Mouse (Mus musculus): ENCODE data around the gene Mecp2. TPM values are rescaled to one million over a fixed set of nuclear protein-coding genes. Genes with fewer than 3 reads are reported as not detected.
A peak's percentile ranks its signal among the peaks of the same experiment; 100 is the strongest.
"Not testable (repeated sequence)": the region's sequence is repeated elsewhere in the genome, so short reads cannot be mapped to it uniquely, and the experiment has no call there.

Gene Mecp2
- 12.4 and 13.1 TPM in 2 replicates for polyA plus RNA-seq (2014; fragmentation: Nextera tagmentation; extraction: Ambion mirVana)

DNA sequence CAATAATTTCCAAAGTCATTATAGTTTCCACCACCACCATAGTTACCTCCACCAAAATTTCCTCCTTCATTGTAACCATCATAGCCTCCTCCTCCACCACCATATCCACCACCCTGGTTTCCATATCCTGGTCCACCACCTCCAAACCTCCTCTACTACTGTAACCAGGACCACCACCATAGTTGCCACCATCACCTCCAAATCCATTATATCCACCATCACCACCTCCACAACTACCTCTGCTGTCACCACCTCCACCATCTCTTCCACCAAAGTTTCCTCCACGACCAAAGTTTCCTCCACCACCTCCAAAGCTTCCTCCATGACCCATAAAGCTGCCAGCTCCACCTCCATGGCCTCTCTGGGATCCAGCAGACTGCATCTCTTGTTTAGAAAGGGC, at the start of gene Mecp2:
Gene Mecp2, minus strand, starts transcription at position 101 of the 400 bp plus-strand sequence.
- H3K27ac ChIP-seq (replicated peaks; ENCODE audit: low read depth, low read length); H3K9me3 ChIP-seq (replicated peaks; ENCODE audit: control insufficient read depth, low read length); H3K36me3 ChIP-seq (replicated peaks; ENCODE audit: control insufficient read depth, insufficient read depth, low read depth, low read length); H3K4me2 ChIP-seq (ENCODE audit: low read depth, low read length); H3K27me3 ChIP-seq (ENCODE audit: control insufficient read depth, insufficient read depth, low read length); H3K9ac ChIP-seq (replicated peaks; ENCODE audit: low read length); H3K4me3 ChIP-seq (ENCODE audit: low read depth, low read length); H3K4me1 ChIP-seq (ENCODE audit: control insufficient read depth, insufficient read depth, low read length); ATAC-seq (replicated peaks; ENCODE audit: insufficient number of reproducible peaks, low FRiP score, low TSS enrichment, low read depth); DNase-seq (ENCODE audit: low spot score): not testable (repeated sequence)
- WGBS = 39% methylated on average over 1 of the region's 1 CpGs

- H3K27me3 ChIP-seq (ENCODE audit: control insufficient read depth, insufficient read depth, low read length) = no peaks in the 10 kb centered on the region
- no peak for DNase-seq (ENCODE audit: low spot score)
- WGBS = 91% methylated on average over 17 of the region's 17 CpGs
- no peak for ATAC-seq (replicated peaks; ENCODE audit: insufficient number of reproducible peaks, low FRiP score, low TSS enrichment, low read depth)
- H3K27ac ChIP-seq (replicated peaks; ENCODE audit: low read depth, low read length) = no peak within 1 kb of the TSS
- no peak within 1 kb of the TSS for H3K9ac ChIP-seq (replicated peaks; ENCODE audit: low read length)
- H3K4me1 ChIP-seq (ENCODE audit: control insufficient read depth, insufficient read depth, low read length) = no peaks in the 10 kb centered on the region
- no peak within 1 kb of the TSS for H3K4me2 ChIP-seq (ENCODE audit: low read depth, low read length)
- H3K36me3 ChIP-seq (replicated peaks; ENCODE audit: control insufficient read depth, insufficient read depth, low read depth, low read length) = no peaks in the 10 kb centered on the region
- H3K4me3 ChIP-seq (ENCODE audit: low read depth, low read length) = no peak within 1 kb of the TSS
- H3K9me3 ChIP-seq (replicated peaks; ENCODE audit: control insufficient read depth, low read length) = no peaks in the 10 kb centered on the region
Observed at GRCm38 (mm10) chrX:74176959-74177358, 41.8 kb upstream of the Mecp2 start, which contains the start of gene Tktl1. TSS of gene Tktl1 (plus strand) at chrX:74177259.

- ATAC-seq (replicated peaks; ENCODE audit: insufficient number of reproducible peaks, low FRiP score, low TSS enrichment, low read depth) = no peak
- no peak within 1 kb of the TSS for H3K4me2 ChIP-seq (ENCODE audit: low read depth, low read length)
- no peaks in the 10 kb centered on the region for H3K36me3 ChIP-seq (replicated peaks; ENCODE audit: control insufficient read depth, insufficient read depth, low read depth, low read length)
- H3K4me1 ChIP-seq (ENCODE audit: control insufficient read depth, insufficient read depth, low read length) = no peaks in the 10 kb centered on the region
- H3K9ac ChIP-seq (replicated peaks; ENCODE audit: low read length) = no peak within 1 kb of the TSS
- no peaks in the 10 kb centered on the region for H3K27me3 ChIP-seq (ENCODE audit: control insufficient read depth, insufficient read depth, low read length)
- H3K4me3 ChIP-seq (ENCODE audit: low read depth, low read length) = no peak within 1 kb of the TSS
- 100% methylated on average over 1 of the region's 1 CpGs for WGBS
- no peaks in the 10 kb centered on the region for H3K9me3 ChIP-seq (replicated peaks; ENCODE audit: control insufficient read depth, low read length)
- no peak for DNase-seq (ENCODE audit: low spot score)
- H3K27ac ChIP-seq (replicated peaks; ENCODE audit: low read depth, low read length) = no peak within 1 kb of the TSS
Observed at GRCm38 (mm10) chrX:74167738-74168137, 32.6 kb upstream of the Mecp2 start, which contains the start of gene Tex28. TSS of gene Tex28 (minus strand) at chrX:74167838.

- H3K4me1 ChIP-seq (ENCODE audit: control insufficient read depth, insufficient read depth, low read length) = no peaks in the 10 kb centered on the region
- H3K27ac ChIP-seq (replicated peaks; ENCODE audit: low read depth, low read length) = no peak within 1 kb of the TSS
- no peak for DNase-seq (ENCODE audit: low spot score)
- ATAC-seq (replicated peaks; ENCODE audit: insufficient number of reproducible peaks, low FRiP score, low TSS enrichment, low read depth) = no peak
- no peak within 1 kb of the TSS for H3K4me3 ChIP-seq (ENCODE audit: low read depth, low read length)
- H3K4me2 ChIP-seq (ENCODE audit: low read depth, low read length) = no peak within 1 kb of the TSS
- H3K27me3 ChIP-seq (ENCODE audit: control insufficient read depth, insufficient read depth, low read length) = no peaks in the 10 kb centered on the region
- H3K9me3 ChIP-seq (replicated peaks; ENCODE audit: control insufficient read depth, low read length) = no peaks in the 10 kb centered on the region
- H3K36me3 ChIP-seq (replicated peaks; ENCODE audit: control insufficient read depth, insufficient read depth, low read depth, low read length) = no peaks in the 10 kb centered on the region
- no peak within 1 kb of the TSS for H3K9ac ChIP-seq (replicated peaks; ENCODE audit: low read length)
Observed at GRCm38 (mm10) chrX:74127164-74127563, 8.0 kb downstream of the Mecp2 start, which contains the start of gene Opn1mw. TSS of gene Opn1mw (plus strand) at chrX:74127464.

- Histone ChIP-seq H3K4me2 (ENCODE audit: low read depth, low read length) (no peak overlapping the region), H3K4me3 (ENCODE audit: low read depth, low read length) (no peak overlapping the region), H3K4me1 (ENCODE audit: control insufficient read depth, insufficient read depth, low read length) (no peaks in the 10 kb centered on the region), H3K36me3 (replicated peaks; ENCODE audit: control insufficient read depth, insufficient read depth, low read depth, low read length) (no peaks in the 10 kb centered on the region), H3K9me3 (replicated peaks; ENCODE audit: control insufficient read depth, low read length) (no peaks in the 10 kb centered on the region), H3K9ac (replicated peaks; ENCODE audit: low read length) (no peak overlapping the region), H3K27me3 (ENCODE audit: control insufficient read depth, insufficient read depth, low read length) (no peaks in the 10 kb centered on the region), H3K27ac (replicated peaks; ENCODE audit: low read depth, low read length) (no peak overlapping the region)
- 52% methylated on average over 2 of the region's 2 CpGs for WGBS
- no peak for ATAC-seq (replicated peaks; ENCODE audit: insufficient number of reproducible peaks, low FRiP score, low TSS enrichment, low read depth)
- DNase-seq (ENCODE audit: low spot score) = no peak
Observed at GRCm38 (mm10) chrX:74124975-74125374, 10.2 kb downstream of the Mecp2 start.

DNA sequence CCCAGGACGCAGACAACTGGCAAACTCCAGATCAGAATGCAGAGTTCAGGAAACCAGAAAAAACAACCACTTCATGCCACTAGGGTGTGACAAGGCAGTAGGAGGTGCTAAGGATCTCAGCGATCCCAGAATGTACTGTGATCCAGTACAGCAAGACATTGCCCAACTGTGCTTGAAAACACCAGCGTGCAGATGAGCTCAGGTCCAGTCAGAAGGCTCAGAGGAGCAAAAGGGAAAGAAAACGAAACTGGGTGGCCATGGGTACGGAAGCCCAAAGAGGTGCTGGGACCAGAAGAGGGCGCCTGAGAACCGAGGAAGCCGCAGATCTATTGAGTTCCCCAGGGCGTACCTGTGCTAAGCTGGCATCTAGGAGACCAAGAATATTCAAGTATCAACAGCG, 19.7 kb downstream of the Mecp2 start:
- WGBS = 23% methylated on average over 10 of the region's 10 CpGs
- Histone ChIP-seq H3K36me3 (replicated peaks; ENCODE audit: control insufficient read depth, insufficient read depth, low read depth, low read length) (no peaks in the 10 kb centered on the region), H3K9me3 (replicated peaks; ENCODE audit: control insufficient read depth, low read length) (no peaks in the 10 kb centered on the region), H3K4me1 (ENCODE audit: control insufficient read depth, insufficient read depth, low read length) (no peaks in the 10 kb centered on the region), H3K4me2 (ENCODE audit: low read depth, low read length) (0 out of 2 replicates have a peak overlapping the region, but pooled peaks have one; percentile 7), H3K27me3 (ENCODE audit: control insufficient read depth, insufficient read depth, low read length) (no peaks in the 10 kb centered on the region), H3K9ac (replicated peaks; ENCODE audit: low read length) (no peak overlapping the region), H3K4me3 (ENCODE audit: low read depth, low read length) (no peak overlapping the region), H3K27ac (replicated peaks; ENCODE audit: low read depth, low read length) (no peak overlapping the region)
- DNase-seq (ENCODE audit: low spot score) (peak; percentile 44), ATAC-seq (replicated peaks; ENCODE audit: insufficient number of reproducible peaks, low FRiP score, low TSS enrichment, low read depth) (no peak)

- no peak overlapping the region for H3K4me3 ChIP-seq (ENCODE audit: low read depth, low read length)
- no peak for DNase-seq (ENCODE audit: low spot score)
Observed at GRCm38 (mm10) chrX:74114036-74114435, 21.1 kb downstream of the Mecp2 start.

DNA sequence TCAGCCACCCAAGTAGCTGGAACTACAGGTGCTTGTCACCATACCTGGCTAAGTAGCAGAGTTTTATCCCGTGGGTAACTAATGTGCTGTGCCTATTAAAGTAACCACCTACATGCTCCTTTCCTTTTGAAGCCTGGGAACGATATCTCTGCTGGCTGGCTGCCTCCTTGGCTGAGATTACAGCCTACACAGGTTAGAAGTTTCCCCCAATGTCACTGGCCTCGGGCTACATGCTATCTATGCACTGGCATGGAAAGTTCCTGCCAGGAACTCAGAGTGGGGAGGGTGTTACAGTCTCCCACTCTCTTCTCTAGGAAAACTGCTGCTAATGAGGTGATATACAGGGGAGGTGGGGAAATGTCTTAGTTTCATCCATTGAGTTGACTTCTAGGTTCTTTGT, 26.4 kb downstream of the Mecp2 start:
- DNase-seq (ENCODE audit: low spot score) = no peak
- Histone ChIP-seq H3K27me3 (ENCODE audit: control insufficient read depth, insufficient read depth, low read length) (no peaks in the 10 kb centered on the region; the same call in 1 of the 2 replicates), H3K9me3 (replicated peaks; ENCODE audit: control insufficient read depth, low read length) (no peaks in the 10 kb centered on the region), H3K4me1 (ENCODE audit: control insufficient read depth, insufficient read depth, low read length) (no peaks in the 10 kb centered on the region), H3K27ac (replicated peaks; ENCODE audit: low read depth, low read length) (no peak overlapping the region), H3K4me3 (ENCODE audit: low read depth, low read length) (no peak overlapping the region), H3K4me2 (ENCODE audit: low read depth, low read length) (no peak overlapping the region), H3K9ac (replicated peaks; ENCODE audit: low read length) (no peak overlapping the region), H3K36me3 (replicated peaks; ENCODE audit: control insufficient read depth, insufficient read depth, low read depth, low read length) (no peaks in the 10 kb centered on the region)
- ATAC-seq (replicated peaks; ENCODE audit: insufficient number of reproducible peaks, low FRiP score, low TSS enrichment, low read depth) = no peak
- 52% methylated on average over 3 of the region's 3 CpGs for WGBS

More at GRCm38 (mm10) chrX:74114036-74114435, 21.1 kb downstream of the Mecp2 start:
- no peaks in the 10 kb centered on the region for H3K9me3 ChIP-seq (replicated peaks; ENCODE audit: control insufficient read depth, low read length)
- H3K9ac ChIP-seq (replicated peaks; ENCODE audit: low read length) = no peak overlapping the region
- ATAC-seq (replicated peaks; ENCODE audit: insufficient number of reproducible peaks, low FRiP score, low TSS enrichment, low read depth) = no peak
- H3K27me3 ChIP-seq (ENCODE audit: control insufficient read depth, insufficient read depth, low read length) = no peaks in the 10 kb centered on the region
- H3K27ac ChIP-seq (replicated peaks; ENCODE audit: low read depth, low read length) = no peak overlapping the region
- no peaks in the 10 kb centered on the region for H3K36me3 ChIP-seq (replicated peaks; ENCODE audit: control insufficient read depth, insufficient read depth, low read depth, low read length)
- H3K4me1 ChIP-seq (ENCODE audit: control insufficient read depth, insufficient read depth, low read length) = no peaks in the 10 kb centered on the region
- no peak overlapping the region for H3K4me2 ChIP-seq (ENCODE audit: low read depth, low read length)
